Mouse (Mus musculus) forebrain, embryonic 15.5 days (tissue): Measurements from ENCODE around the gene Akna. TPM values are rescaled to one million over a fixed set of nuclear protein-coding genes. Genes with fewer than 3 reads are reported as not detected.

Experiments
- ATAC-seq: fragments of 200-750 bp; cut with Nextera tagmentation; replicated peaks from 2 replicates; pipeline ENCODE4 v1.8.0; 2017; ENCODE audit warnings: mild to moderate bottlenecking, moderate TSS enrichment, moderate library complexity
- H3K27ac ChIP-seq: fragments of 300-500 bp; sonication (generic); replicated peaks from 2 replicates; pipeline ENCODE4 v1.5.1; 2015; ENCODE audit warnings: mild to moderate bottlenecking, inconsistent platforms
- H3K27me3 ChIP-seq: fragments of 300-500 bp; sonication (generic); 2 replicates; pipeline ENCODE4 v1.6.1; 2015; ENCODE audit warnings: inconsistent platforms
- H3K36me3 ChIP-seq: fragments of 300-500 bp; sonication (generic); 2 replicates; pipeline ENCODE4 v1.6.1; 2015; ENCODE audit warnings: mild to moderate bottlenecking, inconsistent platforms
- H3K4me1 ChIP-seq: fragments of 300-500 bp; sonication (generic); 2 replicates; pipeline ENCODE4 v1.6.1; 2015; ENCODE audit warnings: inconsistent platforms
- H3K4me2 ChIP-seq: fragments of 300-500 bp; sonication (generic); replicated peaks from 2 replicates; pipeline ENCODE4 v1.6.1; 2015; ENCODE audit warnings: mild to moderate bottlenecking, inconsistent platforms
- H3K4me3 ChIP-seq: fragments of 300-500 bp; sonication (generic); 2 replicates; pipeline ENCODE4 v1.5.1; 2015; ENCODE audit warnings: mild to moderate bottlenecking, inconsistent platforms
- H3K9ac ChIP-seq: fragments of 300-500 bp; sonication (generic); replicated peaks from 2 replicates; pipeline ENCODE4 v1.6.1; 2015; ENCODE audit warnings: mild to moderate bottlenecking, inconsistent platforms
- H3K9me3 ChIP-seq: fragments of 300-500 bp; sonication (generic); 2 replicates; pipeline ENCODE4 v1.6.1; 2016; ENCODE audit warnings: inconsistent platforms
- WGBS: fragments of 180-500 bp; shearing (Covaris S2); methylation state at CpG from one replicate; pipeline ENCODE4 v1.1.7; 2015; ENCODE audit warnings: mixed read lengths; 5-methylcytosine and 5-hydroxymethylcytosine counted together
- polyA plus RNA-seq: library from polyadenylated mRNA; unstranded; fragments of >200 nt; fragmentation: Nextera tagmentation; extraction: Ambion mirVana; gene quantifications from 2 replicates; pipeline ENCODE4 v1.2.1, GENCODE M21; 2015

Gene Akna
- polyA plus RNA-seq, 1 experiment from 2014 or later, result 12.4 TPM

DNA sequence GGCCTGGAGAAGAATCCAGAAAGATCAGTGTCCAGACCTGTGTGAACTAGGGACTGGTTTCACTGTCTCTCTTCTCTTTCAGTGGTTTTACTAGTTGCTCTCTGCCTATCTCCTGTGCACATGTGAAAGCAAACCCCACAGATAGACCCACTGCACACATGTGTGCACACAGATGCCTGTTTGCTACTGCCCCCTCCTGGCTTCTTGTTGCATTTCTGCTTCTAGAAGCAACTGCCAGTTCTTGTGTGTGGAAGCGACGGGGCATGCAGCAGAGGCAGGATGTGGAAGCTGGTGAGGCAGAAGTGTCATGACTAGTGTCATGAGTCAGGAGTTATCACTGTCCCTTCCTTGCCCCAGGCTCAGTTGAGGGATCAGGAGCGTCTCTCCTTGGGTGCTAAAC is 31.3 kb downstream of the Akna start:
- Histone ChIP-seq H3K4me1 (peaks cover 10% of the 10 kb centered on the region), H3K9me3 (no peaks in the 10 kb centered on the region), H3K4me3 (no peak overlapping the region), H3K27me3 (no peaks in the 10 kb centered on the region), H3K9ac (no peak overlapping the region), H3K4me2 (no peak overlapping the region), H3K36me3 (peaks cover 31% of the 10 kb centered on the region; the same call in 1 of the 2 replicates), H3K27ac (no peak overlapping the region)
- no peak for ATAC-seq
- WGBS, result 67% methylated on average over 3 of the region's 3 CpGs

DNA sequence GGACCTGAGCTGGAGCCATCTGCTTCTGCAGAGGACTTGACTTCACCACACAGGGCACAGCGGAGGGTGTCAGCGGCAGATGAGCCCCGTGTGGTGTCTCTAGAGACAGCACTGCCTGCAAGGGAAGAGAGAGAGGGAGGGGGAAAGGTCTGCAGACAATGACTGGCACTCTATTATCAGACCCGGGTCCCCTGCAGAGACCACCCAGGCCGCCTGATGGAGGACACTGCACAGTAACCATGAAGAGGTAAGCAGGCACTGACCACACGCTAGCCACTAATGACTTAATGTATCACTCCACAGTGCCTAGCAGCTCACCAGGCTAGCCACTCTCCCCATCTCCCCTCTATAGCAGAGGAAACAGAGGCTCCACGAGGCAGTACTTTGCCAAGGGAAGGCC is 32.3 kb downstream of the Akna start:
- Histone ChIP-seq H3K9ac (no peak overlapping the region), H3K4me1 (peaks cover 10% of the 10 kb centered on the region), H3K9me3 (no peaks in the 10 kb centered on the region), H3K36me3 (peaks cover 24% of the 10 kb centered on the region; the same call in 1 of the 2 replicates), H3K4me3 (no peak overlapping the region), H3K4me2 (no peak overlapping the region), H3K27ac (no peak overlapping the region), H3K27me3 (no peaks in the 10 kb centered on the region)
- no peak for ATAC-seq
- 47% methylated on average over 7 of the region's 7 CpGs for WGBS

DNA sequence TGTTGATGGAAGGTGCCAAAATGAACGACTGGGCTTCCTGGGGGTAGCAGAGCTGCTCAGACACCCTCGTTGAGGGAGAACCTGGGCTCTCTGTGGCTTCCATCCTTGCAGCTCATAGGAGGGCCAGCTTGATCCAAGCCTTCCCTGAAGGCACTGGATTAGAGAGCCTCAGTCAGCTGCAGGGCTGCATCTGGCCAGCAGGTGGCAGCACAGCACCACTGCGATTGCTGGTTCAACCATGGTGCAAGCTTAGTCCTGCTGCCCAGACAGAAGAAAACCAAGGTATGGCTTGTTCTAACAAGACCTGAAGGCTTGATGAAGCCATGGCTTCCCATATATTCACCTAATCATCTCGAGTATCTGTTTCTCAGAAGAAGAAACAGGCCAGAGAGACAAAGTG is 34.6 kb downstream of the Akna start:
- WGBS, result 10% methylated on average over 4 of the region's 4 CpGs
- Histone ChIP-seq H3K9me3 (no peaks in the 10 kb centered on the region), H3K27me3 (no peaks in the 10 kb centered on the region), H3K4me2 (no peak overlapping the region), H3K4me1 (no peaks in the 10 kb centered on the region), H3K9ac (no peak overlapping the region), H3K4me3 (no peak overlapping the region), H3K27ac (no peak overlapping the region), H3K36me3 (peaks cover 21% of the 10 kb centered on the region; the same call in 1 of the 2 replicates)
- ATAC-seq, result peak; percentile 63

DNA sequence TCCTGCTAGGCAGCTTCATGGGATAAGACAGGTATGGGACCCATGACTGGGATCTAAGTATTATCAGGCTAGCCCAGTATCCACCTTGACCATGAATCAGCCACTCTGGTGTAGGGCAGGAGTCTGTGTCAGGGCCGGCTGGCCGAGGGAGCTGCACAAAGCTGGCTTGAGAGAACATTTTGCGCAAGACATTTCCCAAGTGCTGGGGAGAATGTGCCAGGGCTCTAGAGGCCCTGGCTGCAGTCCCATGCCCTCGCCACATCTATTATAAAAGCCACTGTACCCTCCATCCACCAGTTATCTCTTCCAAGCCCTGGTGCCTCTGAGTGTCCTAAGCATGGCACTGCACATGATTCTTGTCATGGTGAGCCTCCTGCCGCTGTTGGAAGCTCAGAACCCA is 41.0 kb downstream of the Akna start, which contains the start of gene Orm2:
Gene Orm2, plus strand, starts transcription at position 300 of the 400 bp plus-strand sequence.
- Histone ChIP-seq H3K27me3 (no peaks in the 10 kb centered on the region), H3K9me3 (no peaks in the 10 kb centered on the region), H3K4me3 (no peak within 1 kb of the TSS), H3K4me1 (no peaks in the 10 kb centered on the region), H3K9ac (no peak within 1 kb of the TSS), H3K27ac (no peak within 1 kb of the TSS), H3K4me2 (no peak within 1 kb of the TSS), H3K36me3 (peaks cover under 1% of the 10 kb centered on the region; the same call in 1 of the 2 replicates)
- WGBS, result 89% methylated on average over 5 of the region's 5 CpGs
- ATAC-seq, result no peak

DNA sequence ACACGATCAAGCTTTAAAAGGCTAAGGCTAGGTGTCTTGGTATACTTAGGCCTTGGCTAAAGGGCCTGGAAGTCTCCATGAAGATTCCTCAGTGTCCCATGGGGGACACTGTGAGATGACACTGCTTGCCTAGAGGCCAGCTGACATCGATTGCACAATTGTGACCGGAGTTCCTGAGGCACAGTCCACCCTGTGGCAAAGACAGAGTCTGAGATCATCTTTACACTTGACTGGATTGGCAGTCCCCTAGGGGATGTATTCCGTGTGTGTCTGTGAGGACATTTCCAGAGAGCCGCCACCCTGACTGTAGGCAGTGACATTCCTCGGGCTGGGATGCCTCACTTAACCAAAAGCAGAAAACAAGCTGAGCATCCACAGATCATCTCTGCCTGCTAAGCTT is 43.3 kb downstream of the Akna start:
- Histone ChIP-seq H3K27me3 (no peaks in the 10 kb centered on the region), H3K4me1 (no peaks in the 10 kb centered on the region), H3K9me3 (no peaks in the 10 kb centered on the region), H3K36me3 (no peaks in the 10 kb centered on the region), H3K9ac (no peak overlapping the region), H3K27ac (no peak overlapping the region), H3K4me3 (no peak overlapping the region), H3K4me2 (no peak overlapping the region)
- 85% methylated on average over 6 of the region's 6 CpGs for WGBS
- no peak; the same call in 1 of the 2 replicates for ATAC-seq

DNA sequence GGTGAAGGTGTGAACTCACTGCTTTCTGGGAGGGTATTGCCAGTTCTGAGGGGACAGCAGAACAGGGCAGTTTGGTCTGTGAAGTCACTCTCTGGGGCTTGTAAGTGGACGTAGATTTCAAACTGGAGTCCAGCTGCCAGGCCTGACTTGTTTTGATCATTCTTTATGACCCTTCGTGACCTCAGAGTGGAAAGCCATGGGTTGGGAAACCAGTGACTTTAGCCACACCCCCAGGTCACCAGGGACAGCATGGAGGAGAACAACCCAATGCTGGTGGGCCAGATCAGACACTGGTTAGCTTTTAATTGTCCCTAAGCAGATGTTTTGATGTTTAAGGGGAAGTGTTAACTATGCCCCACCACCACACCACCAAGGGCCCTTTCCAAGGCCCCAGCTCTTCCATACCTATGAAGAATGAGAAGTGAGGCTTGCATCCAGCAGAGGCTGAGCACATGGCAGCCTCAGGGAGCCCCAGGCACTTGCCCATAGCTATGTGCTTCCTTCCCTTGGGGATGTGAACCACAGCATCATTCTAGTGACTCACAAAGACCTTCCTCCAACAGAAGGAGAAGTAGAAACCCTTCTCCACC is 46.1 kb downstream of the Akna start:
- Histone ChIP-seq H3K36me3 (no peaks in the 10 kb centered on the region), H3K4me3 (no peak overlapping the region), H3K4me1 (no peaks in the 10 kb centered on the region), H3K9me3 (no peaks in the 10 kb centered on the region), H3K4me2 (no peak overlapping the region), H3K27ac (no peak overlapping the region), H3K9ac (no peak overlapping the region), H3K27me3 (no peaks in the 10 kb centered on the region)
- no peak for ATAC-seq
- 68% methylated on average over 2 of the region's 2 CpGs for WGBS

DNA sequence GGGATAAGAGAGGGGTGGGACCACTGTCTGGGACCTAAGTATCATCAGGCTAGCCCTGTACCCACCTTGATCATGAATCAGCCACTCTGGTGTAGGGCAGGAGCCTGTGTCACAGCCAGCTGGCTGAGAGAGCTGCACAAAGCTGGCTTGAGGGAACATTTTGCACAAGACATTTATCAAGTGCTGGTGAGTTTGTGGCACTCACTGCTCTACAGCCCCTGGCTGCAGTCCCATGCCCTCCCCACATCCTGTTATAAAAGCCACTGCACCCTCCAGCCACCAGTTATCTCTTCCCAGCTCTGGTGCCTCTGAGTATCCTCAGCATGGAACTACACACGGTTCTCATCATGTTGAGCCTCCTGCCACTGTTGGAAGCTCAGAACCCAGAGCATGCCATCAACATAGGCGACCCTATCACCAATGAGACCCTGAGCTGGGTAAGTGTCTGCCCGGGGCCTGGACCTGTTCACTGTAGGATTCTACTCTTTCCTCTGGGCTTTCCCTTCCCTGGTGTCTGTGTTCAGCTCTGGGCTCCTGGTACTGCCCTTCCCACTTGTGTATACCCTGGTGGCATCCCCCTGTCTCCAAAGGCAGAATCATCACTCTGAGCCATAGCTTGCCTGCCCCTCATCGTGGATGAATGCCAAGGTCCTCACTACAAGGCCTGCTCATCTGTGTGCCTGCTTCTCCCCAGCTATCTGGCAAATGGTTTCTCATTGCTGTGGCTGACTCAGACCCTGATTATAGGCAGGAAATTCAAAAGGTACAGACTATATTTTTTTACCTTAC is 47.1 kb downstream of the Akna start, which contains the start of gene Orm3:
Gene Orm3, plus strand, starts transcription at position 286 of the 789 bp plus-strand sequence.
- 78% methylated on average over 4 of the region's 4 CpGs for WGBS
- no peak within 1 kb of the TSS for H3K4me3 ChIP-seq
- H3K9ac ChIP-seq, result no peak within 1 kb of the TSS
- H3K27me3 ChIP-seq, result no peaks in the 10 kb centered on the region
- H3K9me3 ChIP-seq, result no peaks in the 10 kb centered on the region
- H3K36me3 ChIP-seq, result no peaks in the 10 kb centered on the region
- H3K4me1 ChIP-seq, result no peaks in the 10 kb centered on the region
- H3K4me2 ChIP-seq, result no peak within 1 kb of the TSS
- no peak for ATAC-seq
- H3K27ac ChIP-seq, result no peak within 1 kb of the TSS

DNA sequence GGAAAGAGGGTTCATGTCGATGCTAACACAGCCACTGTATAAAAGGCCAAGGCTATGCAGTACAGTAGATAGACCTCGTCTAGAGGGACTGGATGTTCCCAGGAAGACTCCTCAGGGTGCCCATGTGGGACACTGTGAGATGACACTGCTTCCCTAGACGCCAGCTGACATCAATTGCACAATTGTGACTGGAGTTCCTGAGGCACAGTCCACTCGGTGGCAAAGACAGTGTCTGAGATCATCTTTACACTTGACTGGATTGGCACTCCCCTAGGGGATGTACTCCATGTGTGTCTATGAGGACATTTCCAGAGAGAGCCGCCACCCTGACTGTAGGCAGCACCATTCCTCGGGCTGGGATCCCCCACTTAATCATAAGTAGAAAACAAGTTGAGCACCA is 54.6 kb downstream of the Akna start:
- 74% methylated on average over 6 of the region's 6 CpGs for WGBS
- Histone ChIP-seq H3K9ac (no peak overlapping the region), H3K9me3 (no peaks in the 10 kb centered on the region), H3K36me3 (no peaks in the 10 kb centered on the region), H3K4me2 (no peak overlapping the region), H3K4me1 (no peaks in the 10 kb centered on the region), H3K27me3 (no peaks in the 10 kb centered on the region), H3K27ac (no peak overlapping the region), H3K4me3 (no peak overlapping the region)
- ATAC-seq, result no peak

DNA sequence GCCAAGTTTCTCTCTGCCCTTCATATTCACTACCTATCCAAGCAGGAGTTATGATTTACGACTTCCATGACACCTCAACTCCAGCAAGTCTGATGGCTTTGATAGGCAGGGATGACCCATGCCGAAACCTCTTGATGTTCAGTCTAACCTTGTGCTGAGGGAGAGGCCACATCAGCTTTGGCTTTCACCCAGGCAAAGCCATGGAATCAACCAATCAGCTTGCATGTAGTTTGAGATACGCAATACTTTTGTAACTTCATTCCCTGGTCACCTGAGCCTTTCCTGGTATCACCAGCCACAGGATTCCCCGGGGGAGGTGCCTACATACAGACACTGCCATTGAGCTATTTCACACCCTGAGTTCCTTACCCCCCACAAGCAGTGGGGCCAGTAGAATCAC is 56.5 kb downstream of the Akna start:
- Histone ChIP-seq H3K4me1 (no peaks in the 10 kb centered on the region), H3K27me3 (no peaks in the 10 kb centered on the region), H3K36me3 (no peaks in the 10 kb centered on the region), H3K9me3 (no peaks in the 10 kb centered on the region), H3K27ac (no peak overlapping the region), H3K9ac (no peak overlapping the region), H3K4me3 (no peak overlapping the region), H3K4me2 (no peak overlapping the region)
- WGBS, result 89% methylated on average over 4 of the region's 4 CpGs
- no peak for ATAC-seq

DNA sequence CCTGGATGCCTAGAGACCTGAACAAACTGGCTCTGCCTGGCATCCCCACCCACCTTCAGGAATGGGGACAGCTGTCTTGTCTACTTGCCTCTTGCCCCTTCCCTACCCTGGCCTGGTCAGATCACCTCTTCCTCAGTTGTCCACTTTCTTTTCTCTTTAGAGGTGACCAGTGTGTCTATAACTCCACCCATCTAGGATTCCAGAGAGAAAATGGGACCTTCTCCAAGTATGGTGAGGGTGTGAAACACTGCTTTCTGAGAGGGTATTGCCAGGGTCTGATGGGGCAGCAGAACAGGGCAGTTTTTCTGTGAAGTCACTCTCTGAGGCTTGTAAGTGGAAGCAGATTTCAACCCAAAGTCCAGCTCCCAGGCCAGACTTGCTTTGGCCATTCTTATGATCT is 57.9 kb downstream of the Akna start:
- Histone ChIP-seq H3K27me3 (no peaks in the 10 kb centered on the region), H3K9ac (no peak overlapping the region), H3K4me2 (no peak overlapping the region), H3K36me3 (no peaks in the 10 kb centered on the region), H3K27ac (no peak overlapping the region), H3K4me1 (no peaks in the 10 kb centered on the region), H3K4me3 (no peak overlapping the region), H3K9me3 (no peaks in the 10 kb centered on the region)
- no peak for ATAC-seq

DNA sequence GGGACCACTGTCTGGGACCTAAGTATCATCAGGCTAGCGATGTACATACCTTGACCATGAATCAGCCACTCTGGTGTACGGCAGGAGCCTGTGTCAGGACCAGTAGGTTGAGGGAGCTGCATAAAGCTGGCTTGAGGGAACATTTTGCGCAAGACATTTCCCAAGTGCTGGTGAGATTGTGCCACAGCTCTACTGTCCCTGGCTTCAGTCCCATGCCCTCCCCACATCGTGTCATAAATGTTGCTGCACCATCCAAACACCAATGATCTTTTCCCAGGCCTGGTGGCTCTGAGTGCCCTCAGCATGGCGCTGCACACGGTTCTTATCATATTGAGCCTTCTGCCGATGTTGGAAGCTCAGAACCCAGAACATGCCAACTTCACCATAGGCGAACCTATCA is 58.9 kb downstream of the Akna start, which contains the start of gene Orm1:
Gene Orm1, plus strand, starts transcription at position 266 of the 400 bp plus-strand sequence.
- Histone ChIP-seq H3K4me3 (no peak within 1 kb of the TSS), H3K36me3 (no peaks in the 10 kb centered on the region), H3K27ac (no peak within 1 kb of the TSS), H3K9ac (no peak within 1 kb of the TSS), H3K4me1 (no peaks in the 10 kb centered on the region), H3K9me3 (no peaks in the 10 kb centered on the region), H3K4me2 (no peak within 1 kb of the TSS), H3K27me3 (no peaks in the 10 kb centered on the region)
- no peak for ATAC-seq
- WGBS, result 87% methylated on average over 8 of the region's 8 CpGs

DNA sequence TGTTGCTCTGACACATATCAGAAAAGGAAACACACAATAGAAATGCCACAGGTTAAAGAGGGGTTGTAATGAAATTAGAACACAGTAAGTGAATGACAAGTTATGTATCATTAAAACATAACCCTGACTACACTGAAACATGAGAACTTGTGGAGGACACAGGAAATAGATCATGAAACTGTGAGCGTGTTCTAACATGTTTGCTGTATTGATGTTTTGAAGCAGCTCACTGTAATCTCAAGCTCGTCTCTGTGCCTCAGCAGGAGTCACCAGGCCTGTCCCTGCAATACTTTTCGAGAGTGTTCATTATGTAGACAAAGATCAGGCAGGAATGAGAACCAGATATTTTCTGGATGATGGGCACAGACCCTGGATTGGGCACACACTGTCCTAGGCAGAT is 59.5 kb downstream of the Akna start:
- no peak overlapping the region for H3K4me3 ChIP-seq
- H3K27ac ChIP-seq, result no peak overlapping the region
- no peak overlapping the region for H3K4me2 ChIP-seq
- H3K4me1 ChIP-seq, result no peaks in the 10 kb centered on the region
- ATAC-seq, result no peak
- no peaks in the 10 kb centered on the region for H3K27me3 ChIP-seq
- WGBS, result 67% methylated on average over 3 of the region's 3 CpGs
- H3K9me3 ChIP-seq, result no peaks in the 10 kb centered on the region
- H3K9ac ChIP-seq, result no peak overlapping the region
- H3K36me3 ChIP-seq, result no peaks in the 10 kb centered on the region
